21 mouse cellular contexts compared by ENCODE assay signal in the genomic region with DNA sequence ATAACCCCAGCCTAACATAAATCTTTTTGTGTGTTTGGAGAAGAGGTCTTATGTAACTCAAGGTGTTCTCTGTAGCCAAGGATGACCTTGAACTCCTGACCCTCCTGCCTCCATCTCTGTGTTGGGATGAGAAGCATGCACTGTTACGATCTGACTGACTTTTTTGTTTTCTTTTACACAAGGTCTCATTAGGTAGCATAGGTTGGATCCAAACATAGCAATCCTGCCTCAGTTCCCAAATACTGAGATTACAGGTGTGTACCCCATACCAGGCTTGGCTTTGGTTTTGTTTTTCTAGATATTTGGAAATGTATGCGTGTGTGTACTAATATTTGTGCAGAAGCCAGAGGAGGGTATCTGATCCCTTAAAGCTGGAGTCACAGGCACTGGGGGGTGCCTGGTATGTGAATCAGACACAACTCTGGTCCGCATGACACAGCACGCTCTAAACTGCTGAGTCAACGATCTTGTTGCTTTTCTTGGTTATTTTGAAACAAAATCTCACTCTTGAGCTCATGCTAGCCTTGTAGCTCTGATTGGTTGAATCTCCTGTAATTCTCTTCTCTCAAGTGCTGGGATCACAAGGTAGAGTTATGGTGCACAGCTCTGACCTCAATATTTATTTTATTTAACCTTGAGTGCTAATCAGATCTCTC. TPM values are rescaled to one million over a fixed set of nuclear protein-coding genes. Genes with fewer than 3 reads are reported as not detected.
"Had no signal": no experiment of that assay in that cellular context is flagged by ENCODE, and none has a peak within 500 bp of the region (broad histone marks: within the 10 kb centered on the region; RNA-seq: fewer than 3 reads in every experiment).

No protein-coding gene starts in this region.

- DNase-seq: lung, adult 2 months; lung, postnatal 14 days; lung, postnatal 36 days; right cerebral cortex, postnatal 14 days; thymus, adult 2 months; thymus, postnatal 25 days; thymus, postnatal 4 days had no signal

- ATAC-seq: lung, postnatal 0 days; midbrain, embryonic 13.5 days; midbrain, embryonic 15.5 days had no signal

- H3K4me2 ChIP-seq: lung, embryonic 15.5 days; midbrain, embryonic 11.5 days; midbrain, embryonic 13.5 days; midbrain, embryonic 15.5 days; neural tube, embryonic 12.5 days; stomach, embryonic 15.5 days had no signal

- H3K27me3 ChIP-seq: lung, embryonic 15.5 days; midbrain, embryonic 13.5 days; midbrain, embryonic 15.5 days; neural tube, embryonic 12.5 days; stomach, embryonic 15.5 days had no signal

- H3K9me3 ChIP-seq: midbrain, embryonic 13.5 days; stomach, embryonic 15.5 days had no signal

- H3K27ac ChIP-seq: lung, embryonic 15.5 days; macrophage; midbrain, embryonic 13.5 days; midbrain, embryonic 15.5 days; neural tube, embryonic 12.5 days; stomach, embryonic 15.5 days; stomach, postnatal 0 days had no signal

- H3K4me3 ChIP-seq: lung, embryonic 15.5 days; megakaryocyte, embryonic 14.5 days; midbrain, embryonic 13.5 days; midbrain, embryonic 15.5 days; neural tube, embryonic 12.5 days; stomach, embryonic 15.5 days had no signal

- H3K9ac ChIP-seq: lung, embryonic 15.5 days; midbrain, embryonic 13.5 days; midbrain, embryonic 15.5 days; neural tube, embryonic 12.5 days; stomach, embryonic 15.5 days had no signal

RNA-seq across cellular contexts. Expression of a gene that starts 31.9 kb away (rescaled TPM):
- total RNA-seq: monocyte, adult 5-6 weeks had no signal

RNA-seq across cellular contexts. Expression of a gene that starts 37.1 kb away (rescaled TPM):
- total RNA-seq: megakaryocyte progenitor cell, adult 5-6 weeks; midbrain, postnatal 0 days had no signal
- polyA plus RNA-seq: macrophage; midbrain, embryonic 11.5 days; midbrain, embryonic 13.5 days; midbrain, embryonic 15.5 days; midbrain, postnatal 0 days; neural tube, embryonic 12.5 days; testis, adult 2 months had no signal
